Mouse (Mus musculus) olfactory bulb, adult 2 months (tissue): ENCODE results near the gene Polr1d. TPM values are rescaled to one million over a fixed set of nuclear protein-coding genes. Genes with fewer than 3 reads are reported as not detected.
A peak's percentile ranks its signal among the peaks of the same experiment; 100 is the strongest.

Experiments
- H3K27ac ChIP-seq: fragments of 200-500 bp; 2 replicates; pipeline ENCODE4 v1.5.1; 2012; ENCODE audit warnings: low read depth, low read length; ENCODE audit not compliant: insufficient read depth
- H3K4me1 ChIP-seq: fragments of 200-500 bp; 2 replicates; pipeline ENCODE4 v1.6.1; 2012; ENCODE audit warnings: low read length; ENCODE audit not compliant: control insufficient read depth, insufficient read depth
- H3K4me3 ChIP-seq: fragments of 200-500 bp; 2 replicates; pipeline ENCODE4 v1.5.1; 2012; ENCODE audit warnings: mild to moderate bottlenecking, low read depth, low read length, moderate library complexity; ENCODE audit not compliant: insufficient read depth
- CTCF ChIP-seq: fragments of 200-500 bp; IDR thresholded peaks from 2 replicates; pipeline ENCODE4 v1.5.1; 2012; ENCODE audit warnings: low read depth, mild to moderate bottlenecking, low read length, moderate library complexity; ENCODE audit not compliant: insufficient read depth
- POLR2A ChIP-seq: fragments of 200-500 bp; IDR thresholded peaks from 2 replicates; pipeline ENCODE4 v1.6.1; 2012; ENCODE audit warnings: mild to moderate bottlenecking, low read depth, low read length, moderate library complexity; ENCODE audit not compliant: insufficient read depth
- WGBS: fragments of 180-500 bp; shearing (Covaris S2); methylation state at CpG from one replicate; pipeline ENCODE4 v1.1.7; 2018; 5-methylcytosine and 5-hydroxymethylcytosine counted together
- polyA plus RNA-seq: library from polyadenylated mRNA; stranded (reverse); fragments of >200 nt; gene quantifications from 2 replicates; pipeline ENCODE4 v1.2.4, GENCODE M21; 2012; ENCODE audit warnings: low replicate concordance; ENCODE audit not compliant: missing spikeins, insufficient read depth, insufficient read length

Polr1d gene
- polyA plus RNA-seq, 1 experiment = not detected

- Histone ChIP-seq H3K27ac (peak overlapping the region; percentile 79), H3K4me3 (no peak overlapping the region), H3K4me1 (peaks cover 56% of the 10 kb centered on the region)
- 76% methylated on average over 40 of the region's 40 CpGs for WGBS
- TF ChIP-seq CTCF = no peak
- TF ChIP-seq POLR2A = no peak
Measured at GRCm38 (mm10) chr5:147041965-147042937, 34.6 kb upstream of the Polr1d start.

- TF ChIP-seq CTCF (no peak), POLR2A (0 out of 2 replicates have a peak, but pooled peaks have one; percentile 17)
- peak overlapping the region; percentile 81 for H3K27ac ChIP-seq
- no peak overlapping the region for H3K4me3 ChIP-seq
- H3K4me1 ChIP-seq = peaks cover 49% of the 10 kb centered on the region
- WGBS = 39% methylated on average over 15 of the region's 15 CpGs
Measured at GRCm38 (mm10) chr5:147043240-147043844, 33.5 kb upstream of the Polr1d start.

- Histone ChIP-seq H3K4me3 (no peak overlapping the region), H3K4me1 (peaks cover 51% of the 10 kb centered on the region), H3K27ac (peak overlapping the region; percentile 79)
- 48% methylated on average over 10 of the region's 11 CpGs for WGBS
- TF ChIP-seq CTCF (no peak), POLR2A (no peak)
Measured at GRCm38 (mm10) chr5:147045311-147045710, 31.5 kb upstream of the Polr1d start.

GRCm38 (mm10) chr5:147045929-147046328 is 30.9 kb upstream of the Polr1d start:
- Histone ChIP-seq H3K4me3 (no peak overlapping the region), H3K4me1 (peaks cover 51% of the 10 kb centered on the region), H3K27ac (peak overlapping the region; percentile 36)
- TF ChIP-seq CTCF (no peak), POLR2A (no peak)
- WGBS = 57% methylated on average over 11 of the region's 11 CpGs

- Histone ChIP-seq H3K27ac (0 out of 2 replicates have a peak overlapping the region, but pooled peaks have one; percentile 55), H3K4me1 (peaks cover 42% of the 10 kb centered on the region), H3K4me3 (no peak overlapping the region)
- 73% methylated on average over 19 of the region's 19 CpGs for WGBS
- no peak for TF ChIP-seq CTCF
- no peak for TF ChIP-seq POLR2A
Measured at GRCm38 (mm10) chr5:147049544-147050209, 27.2 kb upstream of the Polr1d start.

- 85% methylated on average over 13 of the region's 13 CpGs for WGBS
- Histone ChIP-seq H3K4me1 (peaks cover 35% of the 10 kb centered on the region), H3K4me3 (no peak overlapping the region), H3K27ac (peak overlapping the region; percentile 49; the same call in 1 of the 2 replicates)
- TF ChIP-seq POLR2A (no peak), CTCF (no peak)
Measured at GRCm38 (mm10) chr5:147050816-147051499, 25.9 kb upstream of the Polr1d start.

GRCm38 (mm10) chr5:147051500-147052308 is 25.1 kb upstream of the Polr1d start:
- Histone ChIP-seq H3K4me3 (no peak overlapping the region), H3K27ac (peak overlapping the region; percentile 49; the same call in 1 of the 2 replicates), H3K4me1 (peaks cover 32% of the 10 kb centered on the region)
- TF ChIP-seq CTCF (no peak), POLR2A (no peak)
- 69% methylated on average over 29 of the region's 29 CpGs for WGBS

- 81% methylated on average over 4 of the region's 4 CpGs for WGBS
- no peak overlapping the region for H3K4me3 ChIP-seq
Measured at GRCm38 (mm10) chr5:147052309-147052558, 24.6 kb upstream of the Polr1d start.

More at GRCm38 (mm10) chr5:147052309-147052558, 24.6 kb upstream of the Polr1d start:
- no peak for TF ChIP-seq CTCF
- TF ChIP-seq POLR2A = no peak
- Histone ChIP-seq H3K4me1 (peaks cover 32% of the 10 kb centered on the region), H3K27ac (no peak overlapping the region)
